Mouse (Mus musculus) limb, embryonic 10.5 days (tissue): ENCODE results near the gene Mrpl21. TPM values are rescaled to one million over a fixed set of nuclear protein-coding genes. Genes with fewer than 3 reads are reported as not detected.
A peak's percentile ranks its signal among the peaks of the same experiment; 100 is the strongest.

Source experiments
- DNase-seq: peaks from one replicate; pipeline ENCODE4 v3.0.0-alpha.2; 2017; ENCODE audit warnings: low spot score
- H3K27ac ChIP-seq: fragments of 300-500 bp; sonication (generic); 2 replicates; pipeline ENCODE4 v1.5.1; 2016; ENCODE audit warnings: mild to moderate bottlenecking
- H3K27me3 ChIP-seq: fragments of 300-500 bp; sonication (generic); 2 replicates; pipeline ENCODE4 v1.6.1; 2016; ENCODE audit warnings: low read depth, mild to moderate bottlenecking; ENCODE audit not compliant: poor library complexity, severe bottlenecking
- H3K36me3 ChIP-seq: fragments of 300-500 bp; sonication (generic); 2 replicates; pipeline ENCODE4 v1.6.1; 2016; ENCODE audit warnings: mild to moderate bottlenecking, moderate library complexity
- H3K4me1 ChIP-seq: fragments of 300-500 bp; sonication (generic); 2 replicates; pipeline ENCODE4 v1.6.1; 2016
- H3K4me3 ChIP-seq: fragments of 300-500 bp; sonication (generic); 2 replicates; pipeline ENCODE4 v1.5.1; 2016; ENCODE audit warnings: mild to moderate bottlenecking, moderate library complexity
- H3K9me3 ChIP-seq: fragments of 300-500 bp; sonication (generic); replicated peaks from 2 replicates; pipeline ENCODE4 v1.6.1; 2016; ENCODE audit warnings: mild to moderate bottlenecking
- WGBS: fragments of 180-500 bp; shearing (Covaris S2); methylation state at CpG from one replicate; pipeline ENCODE4 v1.1.7; 2016; 5-methylcytosine and 5-hydroxymethylcytosine counted together
- polyA plus RNA-seq: library from polyadenylated mRNA; unstranded; fragments of >200 nt; fragmentation: Nextera tagmentation; extraction: Ambion mirVana; gene quantifications from 2 replicates; pipeline ENCODE4 v1.2.1, GENCODE M21; 2016

Mrpl21 gene
- polyA plus RNA-seq: 153 and 161 TPM in 2 replicates

DNA sequence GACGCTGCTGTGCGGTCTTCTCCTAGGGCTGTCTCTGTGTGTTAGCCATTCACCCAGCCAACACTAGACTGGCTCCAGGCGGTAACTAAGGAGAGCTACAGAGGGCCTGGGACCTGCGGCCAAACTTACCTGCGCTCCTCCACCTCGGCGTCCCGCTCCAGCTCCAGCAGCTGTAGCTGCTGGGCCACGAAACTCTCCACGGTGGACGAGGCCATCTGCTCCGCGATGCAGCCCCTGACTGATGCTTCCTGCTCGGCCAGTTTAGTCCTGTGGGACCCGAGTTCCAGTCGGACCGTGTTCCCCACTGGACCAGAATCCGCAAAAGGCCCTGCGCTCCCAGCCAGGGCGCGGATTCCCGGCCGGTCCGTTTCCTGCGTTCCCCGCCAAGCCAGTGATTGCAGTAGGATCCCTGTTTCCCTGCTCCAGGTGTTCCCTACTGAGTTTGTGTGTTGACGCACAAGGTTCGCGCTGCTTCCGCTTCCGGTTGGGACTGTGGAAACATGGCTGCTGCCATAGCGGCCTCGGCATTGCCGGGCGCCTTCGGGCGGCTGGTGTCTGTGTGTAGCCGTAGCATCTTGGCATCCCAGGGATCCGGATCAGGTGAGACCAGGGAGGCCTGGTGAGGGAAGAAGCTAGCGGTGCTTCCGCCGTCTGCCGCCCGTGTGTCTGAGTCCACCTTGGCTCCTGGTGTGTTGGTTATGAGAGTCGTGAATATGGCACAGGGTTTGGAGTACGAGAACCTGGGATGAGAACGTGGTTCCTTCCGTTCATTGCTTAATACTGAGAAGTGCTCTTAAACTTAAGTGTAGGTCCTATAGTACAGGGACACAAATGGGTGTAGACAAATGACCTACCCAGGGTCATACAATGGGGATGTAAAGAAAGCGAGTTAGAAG, at the start of gene Mrpl21, which contains the start of gene Ighmbp2:
Gene Mrpl21 (plus strand): TSS at position 330 of the 896 bp plus-strand sequence.
Gene Ighmbp2 (minus strand): TSS at position 446 of the 896 bp plus-strand sequence.
- H3K27ac ChIP-seq: peak within 1 kb of the TSS; percentile 90
- WGBS: 0% methylated on average over 49 of the region's 49 CpGs
- no peaks in the 10 kb centered on the region for H3K27me3 ChIP-seq
- H3K36me3 ChIP-seq: peaks cover 65% of the 10 kb centered on the region
- no peaks in the 10 kb centered on the region for H3K9me3 ChIP-seq
- peak within 1 kb of the TSS; percentile 81 for H3K4me3 ChIP-seq
- peak; percentile 96 for DNase-seq
- peaks cover 18% of the 10 kb centered on the region for H3K4me1 ChIP-seq

DNA sequence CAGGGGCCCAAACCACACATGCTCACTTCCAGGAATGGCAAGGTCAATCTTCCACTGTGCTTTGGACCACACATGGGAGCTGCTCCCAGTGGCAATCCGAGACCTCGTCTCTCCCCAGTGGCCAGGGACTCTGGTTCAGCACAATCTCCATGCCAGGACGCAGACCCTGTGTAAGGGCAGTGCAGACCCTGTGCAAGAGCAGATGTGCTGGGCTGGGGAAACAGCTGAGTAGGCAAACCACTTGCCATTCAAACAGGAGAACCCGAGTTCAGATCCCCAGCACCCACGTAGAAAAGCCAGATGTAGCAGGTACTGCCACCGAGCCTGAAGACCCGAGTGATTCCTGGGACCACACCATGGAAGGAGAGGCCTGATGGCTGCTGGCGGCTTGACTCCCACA, 22.7 kb upstream of the Mrpl21 start:
- Histone ChIP-seq H3K4me3 (no peak overlapping the region), H3K4me1 (no peaks in the 10 kb centered on the region), H3K36me3 (peaks cover 57% of the 10 kb centered on the region), H3K27ac (no peak overlapping the region), H3K9me3 (no peaks in the 10 kb centered on the region), H3K27me3 (no peaks in the 10 kb centered on the region)
- peak; percentile 23 for DNase-seq
- 96% methylated on average over 8 of the region's 8 CpGs for WGBS

DNA sequence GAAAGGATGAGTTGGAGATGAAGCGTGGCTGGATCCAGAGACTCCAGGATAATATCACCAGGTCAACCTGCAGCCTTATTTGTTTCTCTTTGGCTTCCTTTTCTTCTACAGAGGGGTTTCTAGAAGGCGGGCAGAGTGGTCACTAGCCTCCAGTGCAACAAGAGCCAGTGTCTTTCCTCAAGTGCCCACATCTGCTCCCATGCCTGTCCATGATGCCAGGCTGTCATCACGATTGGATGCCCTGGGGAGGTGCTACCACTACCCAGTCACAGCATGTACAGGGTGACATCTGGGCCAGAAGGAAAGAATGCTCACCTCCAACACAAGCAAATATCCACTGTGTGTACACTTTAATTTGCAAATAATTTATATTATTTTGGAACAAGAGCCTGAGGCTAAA, 22.1 kb upstream of the Mrpl21 start:
- Histone ChIP-seq H3K9me3 (no peaks in the 10 kb centered on the region), H3K27me3 (no peaks in the 10 kb centered on the region), H3K27ac (no peak overlapping the region), H3K4me1 (no peaks in the 10 kb centered on the region), H3K4me3 (no peak overlapping the region), H3K36me3 (peaks cover 63% of the 10 kb centered on the region)
- WGBS: 93% methylated on average over 3 of the region's 3 CpGs
- DNase-seq: no peak

DNA sequence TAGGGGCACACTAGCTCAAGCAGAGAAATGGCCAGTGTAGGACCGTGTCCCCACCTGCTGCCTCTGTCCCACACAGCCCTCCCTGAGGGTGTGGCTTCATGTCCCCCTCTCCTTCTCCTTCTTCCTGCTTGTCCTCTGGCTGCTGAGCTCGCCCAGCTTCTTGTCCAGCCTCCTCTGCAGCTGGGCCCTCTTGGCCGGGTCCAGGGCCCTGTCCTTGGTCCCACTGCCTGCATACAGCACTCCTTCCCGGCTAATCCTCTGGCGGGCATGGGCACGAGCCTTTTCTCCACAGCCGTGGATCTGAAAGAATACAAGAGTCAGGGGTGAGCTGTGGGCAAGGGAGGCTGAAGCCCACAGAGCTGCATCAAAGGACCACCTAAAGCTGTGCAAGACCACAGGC, 21.4 kb upstream of the Mrpl21 start:
- no peak overlapping the region for H3K27ac ChIP-seq
- H3K9me3 ChIP-seq: no peaks in the 10 kb centered on the region
- no peaks in the 10 kb centered on the region for H3K4me1 ChIP-seq
- WGBS: 95% methylated on average over 7 of the region's 7 CpGs
- H3K36me3 ChIP-seq: peaks cover 70% of the 10 kb centered on the region
- no peak overlapping the region for H3K4me3 ChIP-seq
- H3K27me3 ChIP-seq: no peaks in the 10 kb centered on the region
- DNase-seq: peak; percentile 23

DNA sequence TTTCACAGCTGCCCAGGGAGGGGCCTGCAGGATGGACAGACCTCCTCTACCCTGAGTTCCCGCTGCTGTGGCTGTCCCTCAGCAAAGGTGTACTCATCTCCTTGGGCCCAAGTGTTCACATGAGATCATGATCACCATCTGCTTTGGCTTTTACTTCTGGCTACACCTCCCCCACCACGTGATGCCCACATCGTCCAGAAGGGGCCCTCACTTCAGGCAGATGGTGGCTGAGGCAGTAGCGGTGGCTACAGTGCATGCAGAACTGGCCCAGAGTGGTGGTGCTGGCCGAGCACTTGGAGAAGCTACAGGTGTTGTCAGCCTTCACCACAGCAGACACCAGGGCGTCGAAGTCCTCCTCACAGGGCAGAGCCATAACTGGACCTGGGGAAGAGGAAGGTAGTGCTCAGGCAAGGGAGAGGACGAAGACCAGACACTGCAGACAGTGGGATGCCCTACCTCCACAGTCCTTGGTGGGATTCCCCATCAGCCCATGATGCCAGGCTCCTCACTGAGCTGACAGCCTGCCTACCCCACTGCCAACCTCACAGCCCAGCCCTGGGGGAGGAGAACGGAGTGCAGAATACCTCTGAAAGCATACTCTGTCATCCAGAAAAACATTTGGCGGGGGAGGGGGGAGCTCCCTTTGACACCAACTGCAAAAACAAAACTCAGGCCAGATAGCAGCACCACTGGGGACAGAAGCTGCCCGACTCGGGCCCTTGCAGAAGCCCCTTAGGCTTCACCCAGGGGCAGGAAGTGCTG, 20.8 kb upstream of the Mrpl21 start:
- no peaks in the 10 kb centered on the region for H3K4me1 ChIP-seq
- peak; percentile 19 for DNase-seq
- no peak overlapping the region for H3K4me3 ChIP-seq
- no peaks in the 10 kb centered on the region for H3K27me3 ChIP-seq
- 90% methylated on average over 12 of the region's 12 CpGs for whole genome bisulfite sequencing
- H3K36me3 ChIP-seq: peaks cover 76% of the 10 kb centered on the region
- H3K27ac ChIP-seq: no peak overlapping the region
- H3K9me3 ChIP-seq: no peaks in the 10 kb centered on the region

DNA sequence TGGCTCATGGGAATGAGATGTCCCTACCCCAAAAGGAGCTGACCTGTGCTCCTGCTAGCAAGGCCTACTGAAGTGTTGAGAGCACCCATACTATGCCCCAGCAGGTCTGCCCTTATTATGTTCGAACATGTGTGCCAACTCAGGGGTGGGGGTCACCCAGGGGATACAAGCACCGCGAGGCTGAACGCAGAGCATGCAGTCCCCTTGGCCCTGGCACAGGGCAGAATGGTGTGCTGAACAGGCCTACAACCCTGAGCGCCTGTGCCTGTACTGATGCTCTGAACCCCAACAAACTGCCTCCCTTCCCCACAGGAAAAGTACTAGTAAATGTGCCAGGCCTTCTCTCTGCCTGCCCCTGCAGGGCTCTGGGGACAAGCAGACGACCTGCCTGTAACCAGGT, 18.4 kb upstream of the Mrpl21 start:
- Histone ChIP-seq H3K27me3 (no peaks in the 10 kb centered on the region), H3K36me3 (peaks cover 97% of the 10 kb centered on the region), H3K4me1 (no peaks in the 10 kb centered on the region), H3K27ac (no peak overlapping the region), H3K9me3 (no peaks in the 10 kb centered on the region), H3K4me3 (no peak overlapping the region)
- peak; percentile 16 for DNase-seq
- WGBS: 95% methylated on average over 6 of the region's 6 CpGs

DNA sequence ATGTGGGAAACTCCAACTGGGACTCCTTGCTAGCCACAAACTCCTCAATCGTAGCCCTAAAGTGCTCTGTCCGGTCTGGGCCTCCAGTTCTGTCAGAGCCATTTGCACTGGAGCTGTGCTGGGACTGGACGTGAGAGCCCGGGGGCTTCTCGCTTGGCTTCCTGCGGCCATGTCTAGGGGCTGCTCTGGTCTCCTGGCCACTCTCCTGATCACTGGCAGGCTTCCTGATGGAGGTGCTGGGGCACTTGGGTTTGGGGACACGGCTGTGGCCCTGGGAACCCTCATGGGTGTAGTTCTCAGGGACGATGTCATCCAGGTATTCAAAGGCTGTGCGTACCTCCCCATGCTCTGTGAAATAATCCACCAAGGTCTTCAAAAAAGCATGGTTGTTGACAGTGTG, 17.5 kb upstream of the Mrpl21 start:
- H3K9me3 ChIP-seq: no peaks in the 10 kb centered on the region
- DNase-seq: peak; percentile 16
- H3K4me1 ChIP-seq: no peaks in the 10 kb centered on the region
- H3K36me3 ChIP-seq: peaks cover 97% of the 10 kb centered on the region
- no peaks in the 10 kb centered on the region for H3K27me3 ChIP-seq
- no peak overlapping the region for H3K4me3 ChIP-seq
- 95% methylated on average over 9 of the region's 9 CpGs for WGBS
- no peak overlapping the region for H3K27ac ChIP-seq

DNA sequence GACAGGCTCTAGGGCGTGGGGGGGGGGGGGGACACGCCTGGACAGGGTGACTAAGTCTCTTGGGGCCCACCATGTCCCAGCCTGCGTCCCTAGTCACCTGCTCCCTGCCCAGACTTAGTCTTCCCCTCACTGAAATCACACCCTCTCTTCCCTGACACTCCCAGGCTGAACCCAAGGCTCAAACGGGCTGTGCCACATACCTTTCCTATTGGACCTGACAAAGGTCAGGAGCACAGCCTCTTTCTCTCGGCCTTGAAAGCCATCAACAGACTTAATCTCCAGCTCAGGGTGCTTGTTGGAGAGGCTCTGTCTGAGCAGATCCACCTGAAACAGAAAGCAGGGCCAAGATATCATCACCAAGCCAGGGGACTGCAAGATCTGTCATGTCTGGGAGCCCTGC, 16.6 kb upstream of the Mrpl21 start:
- Histone ChIP-seq H3K27me3 (no peaks in the 10 kb centered on the region), H3K27ac (no peak overlapping the region), H3K4me1 (no peaks in the 10 kb centered on the region), H3K9me3 (no peaks in the 10 kb centered on the region), H3K4me3 (no peak overlapping the region), H3K36me3 (peaks cover 97% of the 10 kb centered on the region)
- peak; percentile 8 for DNase-seq
- WGBS: 82% methylated on average over 5 of the region's 5 CpGs

DNA sequence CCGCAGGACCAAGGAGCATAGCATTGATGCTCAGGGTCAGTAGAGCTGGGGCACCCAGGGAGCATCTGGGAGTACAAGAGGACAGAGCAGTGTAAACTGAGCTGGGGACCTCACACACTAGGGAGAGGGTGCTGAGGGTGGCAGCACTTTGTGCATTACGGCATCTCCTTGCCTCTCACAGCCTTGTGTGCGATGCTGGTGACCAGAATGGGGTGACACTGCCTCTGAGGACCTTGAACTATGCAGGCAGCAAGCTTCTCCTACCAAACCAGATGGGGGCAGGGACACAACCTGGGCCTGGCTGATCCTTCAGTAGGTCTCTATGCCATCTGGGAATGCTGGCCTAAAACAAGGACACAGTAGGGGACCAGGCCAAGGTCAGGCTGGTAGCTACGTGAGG, 16.0 kb upstream of the Mrpl21 start:
- H3K9me3 ChIP-seq: no peaks in the 10 kb centered on the region
- H3K4me1 ChIP-seq: no peaks in the 10 kb centered on the region
- no peak overlapping the region for H3K27ac ChIP-seq
- WGBS: 96% methylated on average over 4 of the region's 4 CpGs
- H3K36me3 ChIP-seq: peaks cover 97% of the 10 kb centered on the region
- no peaks in the 10 kb centered on the region for H3K27me3 ChIP-seq
- DNase-seq: peak; percentile 19
- H3K4me3 ChIP-seq: no peak overlapping the region

DNA sequence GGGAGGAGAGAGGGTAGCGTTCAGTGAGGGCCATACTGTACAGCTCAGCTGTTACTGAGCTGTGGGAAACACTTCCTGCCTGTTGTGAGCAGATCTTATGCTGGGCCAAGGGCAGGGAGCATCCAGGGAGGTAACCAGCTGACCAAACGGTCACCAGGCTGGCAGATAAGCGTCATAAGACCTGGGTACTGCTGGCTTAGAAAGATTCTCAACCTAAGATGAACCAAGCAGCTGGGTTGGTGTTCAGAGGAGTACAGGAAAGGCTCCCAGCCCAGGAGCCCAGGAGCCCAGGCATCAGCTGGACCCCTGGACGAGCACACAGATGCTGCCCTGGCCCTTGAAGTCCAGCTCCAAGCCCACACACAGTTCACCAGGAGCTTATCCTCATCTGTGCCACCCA, 15.4 kb upstream of the Mrpl21 start:
- Histone ChIP-seq H3K27ac (no peak overlapping the region), H3K4me1 (no peaks in the 10 kb centered on the region), H3K27me3 (no peaks in the 10 kb centered on the region), H3K36me3 (peaks cover 97% of the 10 kb centered on the region), H3K9me3 (no peaks in the 10 kb centered on the region), H3K4me3 (no peak overlapping the region)
- 93% methylated on average over 4 of the region's 4 CpGs for WGBS
- DNase-seq: peak; percentile 7

DNA sequence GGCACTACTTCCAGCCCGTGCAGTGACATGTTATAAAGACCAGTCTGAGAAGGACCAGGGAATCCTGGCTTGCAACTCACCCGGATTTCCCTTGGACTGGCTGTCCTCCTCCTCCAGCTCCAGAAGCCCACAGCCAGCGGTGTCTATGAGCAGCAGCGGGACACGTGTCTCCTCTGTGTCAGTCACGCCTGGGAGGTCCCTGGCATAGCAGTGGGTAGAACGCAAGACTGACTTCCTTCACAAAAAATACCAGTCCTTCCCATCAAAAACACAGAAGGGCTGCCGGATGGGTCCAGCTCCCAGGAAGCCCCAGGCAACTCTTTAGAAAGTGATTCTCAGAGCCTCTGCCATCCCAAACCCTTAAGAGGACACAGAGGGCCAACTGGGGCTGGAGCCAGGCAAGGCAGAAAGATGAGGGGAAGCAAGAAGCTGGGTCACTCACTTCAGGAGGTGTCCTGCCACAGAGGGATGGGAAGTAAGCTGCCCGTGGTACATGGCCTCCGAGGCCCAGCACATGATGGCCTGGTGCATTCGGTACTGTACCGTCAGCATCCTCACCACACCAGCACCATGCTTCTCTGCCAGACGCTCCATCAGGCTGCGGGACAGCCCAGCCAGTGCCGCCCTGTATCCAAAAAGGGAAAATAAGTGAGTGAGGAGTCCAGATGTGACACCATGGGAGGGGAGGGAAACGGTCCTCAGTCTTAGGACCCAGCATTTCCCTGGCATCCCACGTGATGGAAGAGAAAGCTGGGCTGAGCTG, 14.3 kb upstream of the Mrpl21 start:
- H3K4me3 ChIP-seq: no peak overlapping the region

DNA sequence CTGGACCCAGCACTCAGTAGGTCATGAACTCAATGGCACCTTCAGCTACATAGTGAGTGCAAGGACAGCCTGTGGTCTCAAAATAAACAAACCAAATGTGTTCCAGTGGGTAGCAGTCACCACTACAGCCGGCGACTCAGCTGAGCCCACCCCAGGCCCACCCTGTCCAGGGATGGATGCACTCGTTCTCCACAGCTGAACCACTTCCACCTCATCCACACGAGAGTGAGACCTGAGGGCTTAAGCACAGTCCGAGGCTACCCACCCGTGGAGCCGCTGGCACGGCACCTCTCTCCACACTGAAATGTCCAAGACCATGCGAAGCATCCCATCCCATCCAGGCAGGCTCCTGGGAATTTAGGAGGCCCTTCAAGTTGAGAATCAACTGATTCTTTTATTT, 13.4 kb upstream of the Mrpl21 start:
- Histone ChIP-seq H3K27ac (no peak overlapping the region), H3K36me3 (peaks cover 100% of the 10 kb centered on the region), H3K4me3 (no peak overlapping the region), H3K9me3 (no peaks in the 10 kb centered on the region), H3K27me3 (no peaks in the 10 kb centered on the region), H3K4me1 (no peaks in the 10 kb centered on the region)
- DNase-seq: peak; percentile 15
- WGBS: 95% methylated on average over 9 of the region's 9 CpGs

More for the DNA sequence above, 14.3 kb upstream of the Mrpl21 start:
- H3K4me1 ChIP-seq: no peaks in the 10 kb centered on the region
- 93% methylated on average over 17 of the region's 17 CpGs for WGBS
- H3K36me3 ChIP-seq: peaks cover 100% of the 10 kb centered on the region
- no peaks in the 10 kb centered on the region for H3K27me3 ChIP-seq
- no peak overlapping the region for H3K27ac ChIP-seq
- no peaks in the 10 kb centered on the region for H3K9me3 ChIP-seq
- peak; percentile 22 for DNase-seq
